Mouse (Mus musculus): Measurements from ENCODE around the gene Slc13a2.

The Slc13a2 gene

DNA sequence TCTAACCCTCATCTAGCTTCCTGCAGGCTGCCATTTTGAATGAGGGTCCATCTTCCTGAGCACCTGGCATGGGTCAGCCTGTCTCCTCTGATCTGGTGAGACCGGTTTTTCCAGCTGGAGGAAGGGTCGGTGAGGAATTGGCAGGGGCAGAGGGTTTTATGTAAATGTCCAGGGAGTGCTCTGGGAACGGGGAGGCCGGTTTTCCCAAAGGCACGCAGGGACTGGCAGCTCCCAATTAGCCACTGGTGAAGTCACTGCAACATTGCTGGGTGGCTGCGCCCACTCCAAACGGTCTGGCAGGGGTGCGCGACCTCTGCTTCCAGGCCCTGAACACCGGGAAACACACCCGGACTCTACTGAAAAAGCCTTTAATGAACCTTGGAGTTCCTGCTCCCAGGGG is 25.1 kb downstream of the Slc13a2 start:
- in situ Hi-C loops (cut with MboI, MseI) = no loop called here

DNA sequence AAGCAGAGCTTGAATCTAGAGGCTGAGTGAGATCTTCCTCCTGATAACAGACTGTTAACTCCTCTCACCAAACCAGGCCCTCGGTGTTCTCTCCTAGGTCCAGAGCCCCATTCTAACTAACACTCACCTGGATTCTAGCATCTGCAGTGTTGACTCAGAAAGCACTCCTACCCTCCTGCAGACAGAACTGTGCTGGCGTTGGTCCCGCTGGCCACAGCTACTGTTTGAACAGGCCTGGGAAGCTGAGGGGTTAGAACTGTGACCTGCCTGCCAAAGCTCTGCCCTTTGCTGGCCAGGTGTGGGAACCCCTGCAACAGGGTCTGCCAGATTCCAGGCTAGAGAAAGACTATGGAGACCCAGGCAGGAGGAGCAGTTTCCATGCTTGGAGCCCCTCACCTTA is 29.3 kb downstream of the Slc13a2 start:
- in situ Hi-C loops (cut with MboI, MseI) = no loop called here

DNA sequence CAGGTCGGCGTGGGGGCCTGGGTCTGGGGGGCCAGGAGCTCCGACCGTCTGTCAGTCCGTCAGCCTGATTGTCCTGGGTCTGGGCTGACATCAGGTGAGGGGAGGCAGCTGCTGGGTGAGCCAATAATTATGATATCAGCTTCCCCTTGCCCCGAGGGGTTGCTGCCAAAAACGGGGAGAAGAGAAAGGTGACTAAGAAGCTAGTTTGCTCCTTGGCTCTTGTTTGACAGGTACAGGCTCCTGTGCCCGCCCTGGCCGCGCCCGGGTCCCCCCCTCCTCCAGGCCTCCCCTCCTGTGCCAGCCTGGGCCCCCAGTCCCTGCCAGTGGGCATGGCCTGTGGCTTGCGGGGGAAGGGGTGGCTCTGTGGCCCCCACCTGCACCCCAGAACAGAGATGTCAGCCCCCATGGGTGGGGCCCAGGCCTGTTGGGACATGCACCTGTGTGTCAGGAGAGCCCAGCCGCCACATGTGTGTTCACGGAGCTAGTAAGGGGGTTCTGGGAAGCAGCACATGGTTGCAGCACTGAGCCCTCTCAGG is 35.4 kb downstream of the Slc13a2 start, which contains the start of gene Foxn1:
Gene Foxn1 (minus strand): TSS at position 51 of the 536 bp plus-strand sequence.
- in situ Hi-C loops (cut with MboI, MseI) = no loop called here

- in situ Hi-C loops (cut with MboI, MseI) = no loop called here
Observed at GRCm38 (mm10) chr11:78385776-78386175, 36.2 kb downstream of the Slc13a2 start.

GRCm38 (mm10) chr11:78382701-78383100 is 39.3 kb downstream of the Slc13a2 start:
- in situ Hi-C loops (cut with MboI, MseI) = no loop called here

GRCm38 (mm10) chr11:78382286-78382685 is 39.7 kb downstream of the Slc13a2 start:
- in situ Hi-C loops (cut with MboI, MseI) = no loop called here

DNA sequence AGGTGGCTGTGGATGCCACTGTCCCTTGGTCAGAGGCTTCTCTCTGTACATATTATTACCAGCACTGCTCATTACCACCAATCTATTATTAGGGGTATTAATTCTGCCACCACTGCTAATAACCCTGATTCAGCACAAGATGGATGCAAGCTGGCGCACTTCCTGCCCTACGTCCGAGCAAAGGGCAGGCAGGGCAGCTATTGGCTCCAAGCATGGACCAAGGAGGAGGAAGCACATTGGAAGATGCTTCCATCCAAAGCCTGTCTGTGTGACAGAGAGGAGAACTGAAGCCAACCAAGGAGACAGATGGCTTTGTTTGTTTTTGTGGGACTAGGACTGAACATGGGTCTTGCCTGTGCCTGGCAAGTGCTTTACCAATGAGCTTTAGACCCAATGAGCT is 41.0 kb downstream of the Slc13a2 start:
- in situ Hi-C loops (cut with MboI, MseI) = no loop called here

GRCm38 (mm10) chr11:78380351-78380750 is 41.7 kb downstream of the Slc13a2 start:
- in situ Hi-C loops (cut with MboI, MseI) = no loop called here

DNA sequence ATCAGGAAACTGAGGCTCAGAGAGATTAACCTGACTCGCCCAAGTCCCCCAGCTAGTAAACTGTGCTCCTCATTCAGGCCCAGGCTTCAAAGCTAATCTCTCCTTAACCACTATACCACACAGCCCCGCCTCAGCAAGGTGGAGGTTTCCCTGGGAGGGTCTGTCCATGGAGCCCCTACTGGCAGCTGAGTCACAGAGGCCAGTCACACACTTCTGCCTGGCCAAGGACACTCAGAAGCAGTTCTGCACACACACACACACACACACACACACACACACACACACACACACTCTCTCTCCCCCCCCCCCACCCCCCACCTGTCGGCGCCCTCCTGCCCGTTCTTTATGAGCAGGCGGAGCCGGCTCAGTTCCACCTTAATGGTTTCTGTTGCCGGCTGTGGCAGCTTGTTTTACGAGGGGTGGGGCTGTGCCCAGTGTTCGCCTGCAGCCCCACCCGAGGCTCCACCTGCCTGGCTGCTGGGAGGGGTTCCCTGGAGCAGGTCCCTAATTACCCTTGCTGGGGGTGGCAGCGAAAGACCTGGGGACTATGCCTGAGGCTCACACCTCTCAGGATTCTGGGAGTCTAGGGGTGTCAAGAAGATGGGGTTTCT is 44.4 kb downstream of the Slc13a2 start:
- in situ Hi-C loops (cut with MboI, MseI) = no loop called here

DNA sequence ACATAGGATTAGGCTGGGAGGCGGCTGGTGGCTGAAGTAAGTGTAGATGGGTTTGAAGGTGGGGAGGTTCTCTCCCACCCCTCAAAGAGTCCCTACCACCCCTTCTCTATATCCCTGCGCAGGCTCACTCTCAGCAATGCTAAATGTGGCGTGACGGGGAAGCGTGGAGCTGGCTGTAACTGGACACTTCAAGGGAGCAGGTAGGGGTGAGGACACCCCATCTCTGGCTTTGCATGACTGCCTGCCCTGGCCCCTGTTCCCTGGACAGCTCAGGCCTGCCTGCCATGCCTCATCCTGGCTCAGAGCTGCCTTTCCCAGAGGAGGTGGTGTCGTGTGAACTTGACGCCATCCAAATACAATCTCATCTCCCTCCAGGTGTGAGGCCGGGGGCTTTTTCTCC is 47.9 kb downstream of the Slc13a2 start:
- in situ Hi-C loops (cut with MboI, MseI) = no loop called here

DNA sequence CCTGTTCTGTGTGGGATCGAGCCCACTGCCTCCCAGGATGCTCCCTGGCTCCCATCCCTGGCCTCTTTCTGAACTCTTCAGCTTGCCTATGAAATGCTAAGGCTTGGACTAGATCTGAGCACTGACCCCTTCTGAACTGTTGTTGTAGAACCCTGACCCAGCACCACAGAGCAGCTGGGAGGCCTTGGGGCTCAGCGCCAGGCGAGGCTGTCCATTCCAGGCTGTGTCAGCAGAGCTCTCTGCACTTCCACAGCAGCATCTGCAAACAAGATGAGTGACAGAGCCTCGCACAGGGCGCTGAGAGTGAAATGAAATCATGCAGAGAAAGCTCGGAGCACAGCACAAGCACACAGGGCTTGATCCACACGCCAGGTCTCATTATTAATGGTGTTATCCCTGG is 49.4 kb downstream of the Slc13a2 start:
- in situ Hi-C loops (cut with MboI, MseI) = no loop called here

- in situ Hi-C loops (cut with MboI, MseI) = no loop called here
Observed at GRCm38 (mm10) chr11:78372166-78372565, 49.9 kb downstream of the Slc13a2 start.

- in situ Hi-C loops (cut with MboI, MseI) = no loop called here
Observed at GRCm38 (mm10) chr11:78371711-78372110, 50.3 kb downstream of the Slc13a2 start.

GRCm38 (mm10) chr11:78370389-78370788 is 51.6 kb downstream of the Slc13a2 start:
- in situ Hi-C loops (cut with MboI, MseI) = no loop called here

DNA sequence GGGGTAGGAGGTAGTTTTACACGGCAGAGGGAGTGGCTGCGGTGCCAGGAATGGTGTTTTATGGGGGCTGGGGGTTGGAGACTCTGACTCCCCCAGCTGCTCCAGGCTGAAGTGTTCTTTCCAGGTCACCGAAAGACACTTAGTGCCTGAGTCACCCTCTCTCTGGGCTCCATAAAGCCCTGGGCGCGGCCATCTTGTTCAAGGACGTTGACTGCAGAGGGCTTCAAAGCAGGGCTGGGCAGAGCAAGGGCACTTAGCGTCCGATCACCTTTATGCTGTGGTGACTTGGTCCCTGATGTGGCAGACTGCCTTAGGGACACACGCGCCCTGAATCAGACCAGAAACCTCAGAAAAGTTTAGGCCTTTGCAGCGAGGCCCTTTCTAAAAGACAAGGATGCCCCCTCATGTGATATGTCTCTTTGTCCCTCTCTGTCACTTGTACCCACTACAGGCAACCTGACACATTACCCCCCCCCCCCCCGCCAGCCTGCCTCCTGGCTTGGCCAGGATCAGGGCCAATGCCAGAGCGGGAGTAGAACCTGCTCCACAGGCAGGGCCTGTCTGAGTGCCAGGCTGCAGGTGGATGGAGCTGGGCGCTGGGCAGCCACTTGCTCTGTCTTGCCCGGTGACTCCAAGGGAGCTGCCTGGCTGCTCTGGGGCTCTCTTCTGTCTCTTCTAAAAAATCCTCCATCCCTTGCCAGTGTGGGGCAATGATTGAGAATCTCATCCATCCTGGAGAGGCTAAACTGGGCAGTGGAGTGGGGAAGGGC is 54.4 kb downstream of the Slc13a2 start:
- in situ Hi-C loops (cut with MboI, MseI) = no loop called here

- in situ Hi-C loops (cut with MboI, MseI) = loop anchor here (5.0 kb wide), 1 partner anchor 38 kb away; no protein-coding TSS in a partner anchor
Observed at GRCm38 (mm10) chr11:78364103-78364502, 57.9 kb downstream of the Slc13a2 start.

- in situ Hi-C loops (cut with MboI, MseI) = loop anchor here (5.0 kb wide), 1 partner anchor 39 kb away; no protein-coding TSS in a partner anchor
Observed at GRCm38 (mm10) chr11:78363309-78364007, 58.6 kb downstream of the Slc13a2 start.

- in situ Hi-C loops (cut with MboI, MseI) = loop anchor here (5.0 kb wide), 1 partner anchor 42 kb away; no protein-coding TSS in a partner anchor
Observed at GRCm38 (mm10) chr11:78360789-78361131, 61.3 kb downstream of the Slc13a2 start.

GRCm38 (mm10) chr11:78360125-78360788 is 61.8 kb downstream of the Slc13a2 start:
- in situ Hi-C loops (cut with MboI, MseI) = loop anchor here (5.0 kb wide), 1 partner anchor 42 kb away; no protein-coding TSS in a partner anchor

DNA sequence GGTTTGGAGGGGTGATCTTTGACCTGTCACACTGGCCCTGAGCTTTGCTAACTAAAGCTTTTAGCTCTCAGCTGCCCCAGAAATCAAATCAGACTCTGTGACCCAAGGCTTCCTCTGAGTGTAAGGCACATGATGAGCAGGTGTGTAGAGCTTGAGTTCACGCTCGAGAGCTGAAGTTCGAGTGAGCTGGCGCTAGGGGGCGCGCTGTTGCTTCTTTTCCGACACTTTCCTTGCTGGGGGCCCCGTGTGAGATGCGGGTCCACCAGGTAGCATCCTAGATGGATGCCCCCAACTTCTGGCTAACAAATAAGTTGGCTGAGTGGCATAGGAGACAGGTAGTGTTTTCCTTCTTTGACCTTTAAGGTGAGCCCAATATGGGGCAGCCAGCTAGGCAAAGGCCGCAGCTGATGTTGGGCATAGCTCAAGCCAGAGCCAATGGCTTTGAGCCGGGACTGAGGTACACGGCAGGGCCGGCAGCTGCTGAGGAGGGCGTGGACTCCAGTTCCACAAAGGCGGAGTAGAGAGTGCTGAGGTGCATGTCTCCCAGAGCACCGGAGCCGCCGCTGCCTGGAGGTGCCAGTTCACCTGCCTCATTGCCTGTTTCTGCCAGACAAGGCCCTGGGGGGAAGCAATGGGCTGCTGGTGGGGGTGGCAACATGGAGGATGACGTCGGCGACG is 63.5 kb downstream of the Slc13a2 start:
- in situ Hi-C loops (cut with MboI, MseI) = no loop called here

All from T-helper 1 cell (primary cell).